10 mouse cellular contexts compared by ENCODE assay signal in the genomic region with DNA sequence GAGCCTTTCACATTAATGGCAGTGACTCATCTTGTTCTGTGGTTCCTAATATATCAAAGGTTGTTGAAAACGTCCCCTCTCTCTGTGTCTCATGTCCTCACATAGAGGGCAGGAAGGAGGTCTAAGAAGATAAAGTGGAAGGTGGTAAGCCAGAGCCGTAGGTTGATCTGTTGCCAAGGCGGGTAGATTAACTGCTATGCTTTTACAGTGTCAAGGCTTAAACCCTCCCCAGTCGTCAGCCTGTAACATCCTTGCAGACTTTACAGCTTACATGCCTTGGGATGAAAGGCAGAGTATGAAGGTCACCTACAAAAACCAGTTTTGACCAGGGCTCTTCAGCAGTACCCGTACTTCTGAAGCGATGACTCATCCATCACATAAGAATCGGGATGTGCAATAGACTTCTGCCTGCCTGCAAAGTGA. TPM values are rescaled to one million over a fixed set of nuclear protein-coding genes. Genes with fewer than 3 reads are reported as not detected.
DNase-seq lines count a peak whose midpoint lies in the region; ATAC-seq lines count a peak whose summit lies in the region.
"Had no signal": no experiment of that assay in that cellular context is flagged by ENCODE, and none has a peak within 500 bp of the region (broad histone marks: within the 10 kb centered on the region; RNA-seq: fewer than 3 reads in every experiment).

No protein-coding gene starts in this region.

- H3K4me1 ChIP-seq in intestine, embryonic 15.5 days (replicated peaks), result peaks cover 3% of the 10 kb centered on the region; the same call in 1 of the 2 replicates

- H3K36me3 ChIP-seq in intestine, embryonic 15.5 days, result no peaks in the 10 kb centered on the region
- H3K36me3 ChIP-seq: embryonic facial prominence, embryonic 12.5 days; stomach, embryonic 15.5 days had no signal

- DNase-seq in right cerebral cortex, adult 2 months (ENCODE audit: low spot score in 2 of 2), result peak; percentile 10 to 13
- no peak for DNase-seq in right cerebral cortex, postnatal 25 days
- DNase-seq in ZHBTc4 (ENCODE audit: low read depth, low spot score), result peak; percentile 61
- DNase-seq in ovary, postnatal 10 days (ENCODE audit: low spot score), result no peak
- DNase-seq in spleen, postnatal 14 days (ENCODE audit: low spot score in 2 of 2), result no peak

- H3K4me2 ChIP-seq in intestine, embryonic 15.5 days (replicated peaks), result no peak overlapping the region
- H3K4me2 ChIP-seq: embryonic facial prominence, embryonic 12.5 days; stomach, embryonic 15.5 days had no signal

- no peaks in the 10 kb centered on the region for H3K27me3 ChIP-seq in intestine, embryonic 15.5 days (replicated peaks)
- H3K27me3 ChIP-seq: Patski; stomach, embryonic 15.5 days had no signal

- no peak overlapping the region for H3K27ac ChIP-seq in intestine, embryonic 15.5 days
- H3K27ac ChIP-seq: embryonic facial prominence, embryonic 12.5 days; stomach, embryonic 15.5 days had no signal

- 62% methylated on average over 7 of the region's 7 CpGs for WGBS in intestine, embryonic 15.5 days

- H3K4me3 ChIP-seq in intestine, embryonic 15.5 days (replicated peaks), result no peak overlapping the region
- H3K4me3 ChIP-seq: embryonic facial prominence, embryonic 12.5 days; stomach, embryonic 15.5 days had no signal

- H3K9me3 ChIP-seq in intestine, embryonic 15.5 days, result no peaks in the 10 kb centered on the region
- H3K9me3 ChIP-seq: embryonic facial prominence, embryonic 12.5 days; stomach, embryonic 15.5 days had no signal

- H3K9ac ChIP-seq in intestine, embryonic 15.5 days, result no peak overlapping the region
- H3K9ac ChIP-seq: embryonic facial prominence, embryonic 12.5 days; stomach, embryonic 15.5 days had no signal

- ATAC-seq in inflammation-experienced regulatory T-cells, adult 6 months, result peak; percentile 82
- no peak for ATAC-seq in intestine, embryonic 15.5 days
- ATAC-seq: Patski had no signal

RNA-seq across cellular contexts. Expression of gene Cd47, which starts 7.1 kb away (rescaled TPM):
- 100 to 1,000 TPM; 201 to 329 (median 236) TPM for polyA plus RNA-seq in inflammation-experienced regulatory T-cells, adult 6 months (2017; shearing (Covaris generic))
- polyA plus RNA-seq in intestine, embryonic 15.5 days (2015; fragmentation: Nextera tagmentation; extraction: Ambion mirVana), result 79.0 and 85.0 TPM in 2 replicates

Comparison
In these comparisons a context has a peak if more than half of its experiments do, and no peak if none do; other contexts are left out.
1. DNase-seq: peak in right cerebral cortex, adult 2 months (2 of 2) and ZHBTc4 (single experiment); none in right cerebral cortex, postnatal 25 days (single experiment), ovary, postnatal 10 days (single experiment) and spleen, postnatal 14 days (0 of 2).